Mouse (Mus musculus): ENCODE results near the gene Casq2.

GRCm38 (mm10) chr3:102070360-102070759, 15.9 kb upstream of the Casq2 start:
- no peak for TF ChIP-seq POLR2A (IDR thresholded peaks at IDR 0.05; ENCODE audit: borderline replicate concordance, low read depth, low read length)
- TF ChIP-seq CTCF (IDR thresholded peaks at IDR 0.05; ENCODE audit: low read depth, low read length) = no peak

All from bone marrow macrophage, adult 2 months (primary cell).